Mouse (Mus musculus) layer of hippocampus, postnatal 14 days (tissue): ENCODE results near the gene Capzb. TPM values are rescaled to one million over a fixed set of nuclear protein-coding genes. Genes with fewer than 3 reads are reported as not detected.

ENCODE experiments used
- DNase-seq, 2 experiments: peaks; one replicate each; pipeline ENCODE4 v3.0.0; 2021 to 2022; ENCODE audit warnings: low spot score in 2 of 2, mixed read lengths in 1 of 2
- total RNA-seq, 2 experiments: library from RNA; stranded (reverse); gene quantifications; 2 replicates each; pipeline ENCODE4 v1.2.3; 2021

Capzb gene
- total RNA-seq, 2 experiments from 2014 or later, result 406 to 431 TPM

DNA sequence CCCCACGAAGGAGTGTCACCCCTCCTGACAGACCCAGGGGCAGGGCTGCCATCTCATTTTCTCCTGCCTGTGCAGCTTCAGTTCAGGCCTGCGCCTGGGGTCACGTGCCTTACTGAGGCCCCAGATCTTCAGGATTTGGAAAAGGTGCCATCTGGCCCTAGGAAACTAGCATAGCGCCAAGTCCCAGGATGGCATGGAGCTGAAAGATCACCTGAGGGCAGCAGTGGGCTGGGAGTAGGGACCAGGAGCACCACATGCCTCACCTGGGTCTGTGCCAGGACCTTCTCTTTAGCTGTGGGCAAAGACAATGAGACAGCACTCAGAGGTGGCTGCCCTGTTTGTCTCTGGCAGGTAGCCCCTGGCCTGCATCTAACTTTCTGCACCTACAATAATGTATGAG is 104.9 kb downstream of the Capzb start:
- peak in 1 of 2 experiments; percentile 48 for DNase-seq

DNA sequence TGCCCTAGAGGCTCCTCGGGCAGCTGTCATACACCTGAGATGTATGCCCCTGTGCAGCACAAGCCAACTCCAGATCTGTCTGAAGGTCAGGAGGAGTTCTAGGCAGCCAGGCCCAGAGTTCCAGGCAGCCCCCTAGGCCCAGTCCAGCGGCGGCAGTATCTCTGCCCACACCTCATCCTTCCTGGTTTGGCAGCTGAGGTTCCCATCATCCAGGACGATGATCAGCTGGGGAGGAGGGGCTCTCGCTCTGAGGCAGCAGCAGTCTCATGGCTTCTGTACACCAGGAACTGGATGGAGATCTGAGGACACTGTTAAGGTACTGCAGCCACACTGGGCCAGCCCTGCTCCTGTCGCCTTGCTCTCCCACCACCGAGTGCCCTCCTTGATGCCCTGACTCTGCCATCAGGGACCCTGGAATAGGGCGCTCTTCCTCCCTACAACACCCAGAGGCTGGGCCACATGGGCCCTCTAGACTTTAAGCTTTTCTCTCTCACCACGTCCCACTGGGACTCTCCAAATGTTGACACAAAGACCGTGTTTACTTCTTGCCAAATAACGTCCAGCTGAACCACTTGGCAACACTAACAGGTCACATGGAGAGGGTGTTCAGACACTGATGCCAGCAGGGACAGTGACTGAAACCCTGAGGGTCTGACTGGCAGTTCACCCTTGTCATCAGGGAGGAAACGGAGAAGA is 106.1 kb downstream of the Capzb start:
- no peak for DNase-seq

DNA sequence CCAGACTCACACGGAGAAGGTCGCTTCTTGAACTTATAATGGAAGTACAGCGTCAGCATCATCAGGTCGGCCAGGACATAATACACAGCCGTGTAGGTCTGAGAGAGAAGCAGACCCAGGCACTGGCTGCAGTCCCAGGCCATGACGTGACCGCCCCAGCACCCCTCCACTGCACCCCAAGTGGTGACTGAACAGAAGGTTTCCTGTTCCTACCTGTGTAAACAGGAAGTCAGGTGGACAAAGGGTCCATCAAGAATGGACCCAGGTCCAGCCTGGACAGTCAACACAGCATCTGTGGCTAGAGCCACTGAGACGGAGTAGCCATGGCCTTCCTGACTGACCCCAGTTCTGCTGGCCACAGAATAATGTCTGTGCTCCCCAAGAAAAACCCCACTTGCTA is 109.1 kb downstream of the Capzb start:
- DNase-seq, result no peak

DNA sequence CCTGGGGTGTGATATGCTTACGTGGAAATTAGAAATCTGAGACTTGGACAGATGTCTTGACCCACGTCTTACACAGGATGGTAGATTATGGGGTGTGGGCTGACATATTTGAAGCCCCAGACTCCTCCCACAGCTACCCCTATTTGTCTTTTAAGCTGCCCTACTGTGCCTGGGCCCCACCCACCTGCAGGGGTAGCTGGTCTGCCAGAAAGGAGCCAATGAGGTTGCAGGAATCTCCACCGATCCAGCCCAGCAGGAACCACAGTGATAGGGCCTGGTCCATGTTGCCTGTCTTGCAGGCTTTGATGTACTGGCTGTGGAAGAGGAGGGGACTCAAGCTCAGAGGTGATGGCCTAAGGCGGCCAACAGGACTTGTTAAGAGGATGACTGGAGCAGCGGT is 109.5 kb downstream of the Capzb start:
- DNase-seq, result no peak

DNA sequence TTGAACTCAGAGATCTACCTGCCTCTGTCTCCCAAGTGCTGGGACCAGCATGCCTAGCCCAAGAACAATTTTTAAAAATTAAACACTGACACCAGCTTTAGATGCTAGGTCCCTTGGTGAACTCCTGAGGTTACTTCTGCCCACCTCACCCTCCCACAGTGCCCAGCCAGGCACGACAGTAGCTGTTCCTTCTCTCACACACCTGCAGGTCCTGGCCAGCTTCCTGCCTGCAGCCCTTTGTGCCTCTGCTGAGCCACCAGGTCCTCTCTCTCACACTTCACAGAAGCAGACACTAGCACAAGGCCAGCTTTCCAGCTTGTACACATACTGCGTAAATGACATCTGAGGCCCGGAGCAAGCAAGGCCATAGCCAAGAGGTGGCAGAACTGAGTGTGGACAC is 112.8 kb downstream of the Capzb start:
- no peak for DNase-seq

DNA sequence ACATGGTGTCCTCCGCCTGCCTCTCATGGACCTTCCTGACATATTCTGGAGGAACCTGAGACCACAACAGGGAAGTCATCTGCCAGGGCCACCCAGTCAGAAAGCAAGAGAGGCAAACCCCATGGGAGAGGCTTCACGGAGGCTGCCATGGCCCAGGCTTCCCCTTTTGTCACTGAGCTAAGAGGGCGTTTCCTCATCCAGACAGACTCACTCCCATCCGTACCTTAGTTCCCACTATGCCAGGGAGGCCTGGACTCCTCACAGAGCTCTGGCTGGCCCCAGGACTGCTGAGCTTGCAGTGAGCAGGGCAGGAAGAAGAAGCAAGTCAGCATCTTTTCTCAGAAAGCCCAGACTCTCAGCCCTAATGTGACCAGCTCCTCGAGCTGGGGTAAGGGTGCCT is 115.2 kb downstream of the Capzb start:
- no peak for DNase-seq

DNA sequence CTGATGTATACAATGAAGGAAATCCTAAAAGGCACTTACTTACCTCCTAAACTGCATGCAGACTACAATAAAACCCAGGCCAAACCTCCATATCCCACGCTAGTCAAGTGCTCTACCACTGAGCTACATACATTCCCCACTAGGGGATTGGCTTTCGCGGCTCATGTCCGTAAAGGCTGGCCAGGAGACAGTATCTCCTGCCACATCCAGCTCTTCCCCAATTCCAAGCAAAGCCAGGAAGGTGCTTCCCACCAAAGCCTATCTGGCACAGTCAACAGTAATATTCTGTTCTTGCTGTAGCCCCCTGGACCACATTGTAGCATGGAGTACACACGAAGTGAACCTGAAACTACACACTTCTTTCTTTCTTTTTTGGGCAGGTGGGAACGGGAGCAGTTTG is 117.0 kb downstream of the Capzb start:
- DNase-seq, result peak in 1 of 2 experiments; percentile 4

DNA sequence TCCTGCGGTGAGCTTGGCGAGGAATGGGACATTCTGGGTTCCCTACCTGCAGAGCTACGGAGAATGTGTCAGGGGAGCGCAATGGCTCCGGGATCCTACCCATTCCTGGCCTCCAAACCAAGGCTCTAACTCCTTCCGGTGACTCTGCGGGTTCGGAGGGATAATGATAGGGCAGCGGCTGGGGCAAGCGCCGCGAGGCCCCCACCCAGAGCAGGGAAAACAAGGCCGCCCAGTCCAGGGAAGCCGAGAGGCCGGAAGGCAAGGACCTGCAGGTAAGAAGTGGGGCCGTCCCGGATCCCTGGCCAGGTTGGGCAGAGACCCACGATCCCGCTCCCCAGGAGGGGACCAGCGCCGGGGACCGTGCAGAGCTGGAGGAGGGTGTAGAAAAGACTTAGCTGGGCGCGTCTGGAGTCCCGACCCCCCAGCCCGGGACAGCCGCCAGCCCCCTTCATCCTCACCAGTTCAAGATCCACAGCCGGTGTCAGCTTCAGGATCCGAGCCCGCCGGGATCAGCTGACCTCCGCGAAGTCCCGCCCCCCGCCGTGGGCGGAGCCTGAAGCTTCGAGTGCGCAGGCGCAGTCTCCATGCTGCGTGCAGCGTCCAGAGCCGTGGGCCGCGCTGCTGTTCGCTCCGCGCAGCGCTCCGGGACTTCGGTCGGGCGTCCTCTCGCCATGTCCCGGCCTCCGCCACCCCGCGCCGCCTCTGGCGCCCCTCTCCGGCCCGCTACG is 117.6 kb downstream of the Capzb start, which contains the start of the genes Pqlc2 and Akr7a5:
Gene Pqlc2, minus strand, starts transcription at position 538 of the 728 bp plus-strand sequence.
Gene Akr7a5, plus strand, starts transcription at position 574 of the 728 bp plus-strand sequence.
- peak; percentile 97 to 98 for DNase-seq

DNA sequence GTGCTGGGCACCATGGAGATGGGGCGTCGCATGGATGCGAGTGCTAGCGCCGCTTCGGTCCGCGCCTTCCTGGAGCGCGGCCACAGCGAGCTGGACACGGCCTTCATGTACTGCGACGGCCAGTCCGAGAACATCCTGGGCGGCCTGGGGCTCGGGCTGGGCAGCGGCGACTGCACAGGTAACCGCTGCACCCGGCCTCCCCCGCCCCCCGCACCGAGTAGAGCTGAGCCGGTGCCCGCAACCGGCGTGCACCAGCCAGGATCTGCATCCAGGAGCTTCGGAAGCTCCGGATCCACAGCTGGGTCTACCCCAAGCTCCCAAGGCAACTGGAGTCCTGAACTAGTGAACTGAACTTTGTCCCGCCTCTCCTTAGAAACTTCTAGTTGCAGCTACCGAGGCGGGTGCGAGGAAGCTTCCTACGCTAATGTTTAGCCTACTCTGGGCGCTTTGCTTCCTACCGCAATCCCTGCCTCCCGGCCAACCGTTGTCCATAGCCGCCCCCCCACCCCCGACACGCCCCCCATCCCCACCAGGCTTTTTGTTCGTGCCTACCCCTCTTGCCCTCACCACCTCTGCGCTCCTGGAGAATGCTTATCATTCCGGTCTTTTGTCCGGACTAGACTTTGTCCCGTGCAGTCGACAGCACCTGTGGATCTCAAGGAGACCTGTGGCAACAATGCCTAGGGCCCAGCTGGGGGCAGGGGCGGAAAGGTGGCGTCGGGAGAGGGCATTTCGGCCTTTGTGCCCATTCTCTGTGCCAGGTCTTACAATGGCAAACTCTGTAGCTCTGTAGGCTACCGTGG is 118.4 kb downstream of the Capzb start:
- no peak for DNase-seq

DNA sequence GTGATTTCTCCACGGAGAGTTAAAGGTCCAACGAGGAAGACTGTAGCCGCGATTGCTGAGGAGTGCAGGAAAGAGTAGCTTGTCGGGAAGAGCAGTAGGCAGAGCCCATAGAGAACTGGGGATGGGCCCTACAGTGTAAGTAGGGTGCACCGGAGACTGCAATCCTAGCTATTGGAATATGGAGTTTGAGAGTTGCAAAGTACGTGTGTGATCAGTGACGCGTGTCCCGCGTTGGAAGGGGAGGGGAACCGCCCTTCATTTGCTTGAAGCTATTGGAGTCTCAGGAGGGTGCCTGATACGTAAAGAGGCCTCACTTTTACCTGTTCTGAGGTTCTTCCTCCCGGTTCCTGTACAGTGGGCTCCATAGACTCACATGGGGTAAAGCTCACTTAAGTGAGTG is 119.0 kb downstream of the Capzb start:
- DNase-seq, result no peak

DNA sequence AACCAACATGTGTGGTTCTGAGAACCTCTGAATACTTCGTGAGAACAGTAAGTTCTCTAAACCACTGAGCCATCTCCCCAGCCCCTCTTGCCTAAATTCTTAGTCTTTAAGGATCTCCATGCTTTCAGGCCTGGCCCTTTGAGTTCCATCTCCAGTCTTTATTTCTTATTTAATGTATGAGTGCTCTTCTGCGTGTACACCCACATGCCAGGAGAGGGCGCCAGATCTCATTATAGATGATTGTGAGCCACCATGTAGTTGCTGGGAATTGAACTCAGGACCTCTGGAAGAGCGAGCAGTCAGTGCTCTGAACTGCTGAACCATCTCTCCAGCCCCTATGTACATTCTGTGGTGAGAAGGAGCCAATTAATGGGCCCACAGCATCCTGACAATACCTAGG is 119.9 kb downstream of the Capzb start:
- no peak for DNase-seq

DNA sequence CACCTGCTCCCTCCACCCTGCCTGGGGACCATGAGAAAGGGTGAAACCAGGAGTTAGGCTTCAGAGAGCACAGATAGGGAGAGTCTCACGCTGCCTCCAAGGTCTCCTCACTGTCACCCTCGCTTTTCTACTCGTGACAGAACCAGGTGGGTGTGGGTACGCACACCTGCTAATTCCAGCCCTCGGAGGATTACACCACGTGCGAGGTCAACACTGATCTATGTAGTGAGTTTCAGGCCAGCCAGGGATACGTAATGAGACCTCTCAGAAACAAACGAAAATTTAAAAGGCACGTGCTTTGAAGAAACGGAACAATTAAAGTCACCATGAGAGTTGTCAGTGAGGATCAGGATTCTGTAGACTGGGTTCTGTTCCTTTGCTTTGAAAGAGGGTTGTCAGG is 125.8 kb downstream of the Capzb start:
- no peak for DNase-seq

DNA sequence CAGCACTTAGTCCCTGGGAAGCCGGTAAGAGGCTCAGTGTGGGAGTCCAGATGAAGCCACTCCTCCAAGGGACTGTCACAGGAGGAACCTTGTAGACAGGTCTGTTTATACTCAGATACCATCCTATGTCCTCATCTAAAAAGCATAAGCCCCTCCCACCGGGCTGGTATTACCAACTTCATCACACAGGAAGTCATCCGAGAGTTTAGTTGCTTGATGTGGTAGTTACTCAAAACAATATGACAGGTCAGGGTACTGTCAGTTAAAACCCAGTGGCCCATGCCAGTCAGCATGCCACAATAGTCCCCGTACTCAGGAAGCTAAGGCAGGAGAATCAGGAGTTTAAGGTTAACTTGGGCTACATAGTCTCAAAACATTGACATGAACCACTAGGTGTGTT is 127.0 kb downstream of the Capzb start:
- no peak for DNase-seq

DNA sequence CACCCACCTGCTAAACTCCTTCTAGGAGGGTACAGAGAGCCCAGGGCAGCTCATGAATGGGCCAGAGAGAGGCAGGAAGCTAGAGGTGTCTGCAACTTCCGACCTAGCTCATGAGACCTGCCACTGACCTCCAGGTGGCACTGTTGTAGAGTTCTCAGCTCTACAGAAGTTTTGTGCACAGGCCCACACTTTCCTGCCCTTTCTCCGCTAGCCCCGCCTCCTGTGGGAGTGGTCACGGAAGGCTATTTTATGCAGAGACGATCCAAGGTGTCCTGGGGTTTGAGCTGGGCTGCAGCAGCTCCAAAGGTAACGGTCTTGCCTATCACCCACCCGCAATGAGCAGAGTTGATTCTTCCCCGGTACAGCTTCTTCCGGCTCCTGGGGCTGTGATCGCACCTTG is 137.9 kb downstream of the Capzb start:
- DNase-seq, result peak in 1 of 2 experiments; percentile 28

DNA sequence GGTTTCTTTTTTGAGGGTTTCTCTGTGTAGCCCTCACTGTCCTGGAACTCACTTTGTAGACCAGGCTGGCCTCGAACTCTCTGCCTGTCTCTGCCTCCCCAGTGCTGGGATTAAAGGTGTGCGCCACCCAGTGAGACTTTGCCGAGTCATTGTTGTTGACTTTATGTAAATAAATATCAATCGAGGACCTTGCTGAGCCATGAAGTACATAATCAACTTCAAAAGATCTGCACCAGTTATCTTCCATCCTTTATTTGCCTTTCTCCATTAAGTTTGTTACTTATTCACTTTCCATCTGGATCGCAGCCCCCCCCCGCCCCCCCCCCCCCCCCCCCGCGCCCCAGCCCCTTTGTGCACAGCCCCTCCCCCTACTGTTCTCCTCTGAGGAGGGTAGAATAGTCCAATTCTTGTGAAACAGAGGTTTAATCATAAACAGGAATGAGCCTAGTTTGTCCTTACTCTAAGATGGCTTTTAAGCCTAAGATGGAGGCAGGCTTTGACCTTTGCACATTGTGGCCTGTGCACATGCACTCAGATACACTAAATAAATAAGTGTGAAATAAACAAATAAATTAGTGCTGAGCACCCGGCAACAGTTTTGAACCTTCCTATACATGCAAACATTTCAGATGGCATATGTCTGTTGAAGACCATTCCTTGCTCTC is 142.1 kb downstream of the Capzb start:
- DNase-seq, result no peak

DNA sequence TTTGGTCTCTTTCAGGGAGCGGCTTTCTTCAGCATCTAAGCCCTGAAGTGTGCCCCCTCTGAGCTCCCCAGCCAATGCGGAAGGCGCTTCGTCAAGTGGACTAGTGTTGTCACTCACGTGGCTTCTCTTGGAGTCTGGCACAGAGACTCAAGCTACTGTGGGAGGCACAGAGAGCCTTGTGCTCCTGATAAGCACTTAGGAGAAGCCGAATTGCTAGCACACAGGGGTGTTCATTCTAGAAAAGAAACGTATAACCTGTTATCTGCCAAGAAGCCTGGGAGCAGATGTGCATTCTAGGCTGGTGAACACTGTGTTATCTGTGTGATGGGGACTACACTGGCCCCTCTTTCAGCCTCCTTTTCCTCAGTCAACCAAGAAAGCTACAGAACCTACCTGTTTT is 142.8 kb downstream of the Capzb start:
- DNase-seq, result no peak

DNA sequence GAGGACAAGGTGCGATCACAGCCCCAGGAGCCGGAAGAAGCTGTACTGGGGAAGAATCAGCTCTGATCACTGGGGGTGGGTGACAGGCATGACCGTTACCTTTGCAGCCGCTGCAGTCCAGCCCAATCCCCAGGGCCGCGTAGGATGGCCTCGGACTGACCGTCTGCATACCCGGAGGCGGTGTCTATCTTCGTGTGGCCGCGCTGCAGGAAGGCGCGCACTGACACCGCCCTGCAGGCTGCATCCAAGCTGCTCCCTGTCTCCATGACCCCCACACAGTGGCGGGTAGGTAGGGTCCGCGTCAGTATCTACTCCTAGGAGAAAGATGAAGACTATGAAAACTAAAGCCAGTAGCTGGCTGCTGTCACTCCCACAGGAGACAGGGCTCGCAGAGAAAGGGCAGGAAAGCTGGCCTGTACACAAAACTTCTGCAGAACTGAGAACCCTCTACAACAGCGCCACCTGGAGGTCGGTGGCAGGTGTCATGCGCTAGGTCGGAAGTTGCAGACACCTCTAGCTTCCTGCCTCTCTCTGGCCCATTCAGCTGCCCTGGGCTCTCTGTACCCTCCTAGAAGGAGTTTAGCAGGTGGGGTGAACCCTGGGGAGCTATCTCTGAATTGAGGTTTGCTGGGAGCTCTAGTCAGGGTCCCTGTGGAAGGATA is 144.3 kb downstream of the Capzb start:
- peak; percentile 54 for DNase-seq

DNA sequence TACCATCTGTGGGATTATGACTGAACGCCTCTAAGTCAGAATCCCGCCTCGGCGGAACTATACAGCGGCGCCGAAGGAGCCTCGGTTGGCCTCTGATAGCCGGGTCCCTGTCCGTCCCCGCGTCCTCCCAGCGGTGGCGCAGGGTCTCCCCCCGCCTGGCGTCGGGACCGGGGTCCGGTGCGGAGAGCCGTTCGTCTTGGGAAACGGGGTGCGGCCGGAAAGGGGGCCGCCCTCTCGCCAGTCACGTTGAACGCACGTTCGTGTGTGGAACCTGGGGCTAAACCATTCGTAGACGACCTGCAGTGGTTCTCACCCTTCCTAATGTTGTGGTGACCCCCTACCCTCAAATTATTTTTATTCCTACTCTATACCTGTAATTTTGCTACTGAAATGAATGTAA is 145.4 kb downstream of the Capzb start:
- no peak for DNase-seq

DNA sequence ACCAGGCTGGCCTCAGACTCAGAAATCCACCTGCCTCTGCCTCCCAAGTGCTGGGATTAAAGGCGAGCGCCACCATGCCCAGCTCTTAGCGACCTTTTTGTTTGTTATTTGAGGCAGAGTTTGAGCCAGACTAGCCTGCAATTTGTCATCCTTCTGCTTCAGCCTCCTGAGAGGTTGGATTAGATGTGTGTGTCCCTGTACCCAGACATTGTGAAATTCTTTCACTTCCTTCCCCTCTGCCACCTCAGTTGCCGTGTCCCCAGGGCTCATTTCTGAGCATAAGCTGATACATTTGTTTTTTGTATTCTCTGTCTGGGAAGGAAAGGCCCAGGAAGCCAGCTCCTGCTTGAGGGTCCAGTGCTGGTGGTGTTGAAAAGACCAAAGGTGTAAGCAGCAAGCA is 148.1 kb downstream of the Capzb start:
- DNase-seq, result no peak
